Mouse (Mus musculus) cortical plate, adult 2 months (tissue): ENCODE data around the gene Fam189a1.

Source experiments
- CTCF ChIP-seq: fragments of 200-500 bp; IDR thresholded peaks from 2 replicates; pipeline ENCODE4 v1.5.1; 2011; ENCODE audit warnings: mild to moderate bottlenecking, control low read depth, low read length; ENCODE audit not compliant: insufficient read depth; ENCODE audit errors: extremely low read depth
- POLR2A ChIP-seq: fragments of 200-500 bp; IDR thresholded peaks from 2 replicates; pipeline ENCODE4 v1.6.1; 2011; ENCODE audit warnings: mild to moderate bottlenecking, low read length, control low read depth; ENCODE audit not compliant: insufficient read depth; ENCODE audit errors: extremely low read depth

DNA sequence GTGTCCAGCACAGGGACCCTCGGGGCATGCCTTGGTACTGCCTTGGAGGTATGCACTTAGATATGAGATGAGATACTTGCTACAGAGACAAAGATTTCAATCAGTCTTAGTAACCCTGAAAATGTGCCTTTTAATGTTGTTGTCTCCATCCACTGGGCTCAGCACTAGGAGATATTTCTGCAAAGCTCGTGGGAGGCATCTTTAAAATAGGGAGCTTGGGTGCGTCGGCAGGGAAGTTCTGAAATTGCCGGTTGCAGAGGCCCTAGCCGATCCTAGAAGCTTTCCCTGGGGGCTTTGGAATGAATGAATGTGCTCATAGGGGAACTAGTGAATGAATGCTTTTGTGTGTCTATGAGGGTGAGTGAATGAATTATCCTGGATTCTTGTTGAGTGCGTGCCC, 412.8 kb downstream of the Fam189a1 start:
- TF ChIP-seq CTCF (no peak), POLR2A (no peak)
